Mouse (Mus musculus): Measurements from ENCODE around the gene Mt4. TPM values are rescaled to one million over a fixed set of nuclear protein-coding genes. Genes with fewer than 3 reads are reported as not detected.

Mt4 gene
- not detected in 2 replicates for polyA plus RNA-seq (2016; fragmentation: Nextera tagmentation; extraction: Ambion mirVana)

DNA sequence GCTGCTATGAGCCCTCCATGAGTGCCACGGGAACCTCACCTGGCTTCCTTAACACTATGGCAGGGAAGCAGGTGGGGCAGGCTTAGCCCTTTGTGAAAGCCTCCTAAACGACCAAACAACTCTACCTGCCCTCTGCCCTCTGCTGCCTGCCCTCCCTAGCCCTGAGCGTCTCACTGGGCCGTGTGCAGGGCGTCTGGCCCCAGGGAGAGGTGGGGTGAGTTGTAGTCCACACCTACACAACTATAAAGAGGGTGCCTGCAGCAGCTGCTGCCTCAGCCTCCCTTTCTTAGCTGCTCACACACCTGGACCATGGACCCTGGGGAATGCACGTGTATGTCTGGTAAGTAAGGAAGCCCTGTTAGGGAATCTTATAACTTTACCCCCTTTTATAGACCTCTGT, at the start of gene Mt4:
Mt4 (plus strand) TSS at position 265 of the 400 bp plus-strand sequence.
- 56% methylated on average over 6 of the region's 6 CpGs for WGBS
- no peak within 1 kb of the TSS for H3K9ac ChIP-seq (replicated peaks)
- no peaks in the 10 kb centered on the region for H3K27me3 ChIP-seq
- H3K27ac ChIP-seq (replicated peaks), result no peak within 1 kb of the TSS
- H3K9me3 ChIP-seq, result no peaks in the 10 kb centered on the region
- no peak within 1 kb of the TSS for H3K4me3 ChIP-seq
- ATAC-seq (ENCODE audit: low FRiP score, low read depth), result no peak
- no peak within 1 kb of the TSS for H3K4me2 ChIP-seq (replicated peaks)
- H3K36me3 ChIP-seq, result no peaks in the 10 kb centered on the region
- no peaks in the 10 kb centered on the region for H3K4me1 ChIP-seq

DNA sequence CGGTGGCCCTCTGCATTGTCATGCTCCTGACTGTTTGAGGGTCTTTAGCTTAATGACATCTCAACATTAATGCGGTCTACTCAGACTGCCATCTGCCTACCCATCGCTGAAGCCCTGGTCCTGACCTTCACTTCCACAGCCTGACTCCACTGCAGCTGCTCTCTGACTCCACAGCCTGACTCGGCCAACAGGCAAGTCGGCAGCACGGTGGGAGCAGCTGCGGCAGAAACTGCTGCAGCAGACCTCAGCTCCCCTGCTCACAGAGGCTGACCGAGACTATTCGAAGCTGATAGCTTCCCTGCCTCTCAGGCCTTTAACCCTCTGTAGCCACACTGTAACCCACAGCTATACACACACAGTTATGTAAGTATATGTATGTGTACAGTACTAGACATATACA, 49.0 kb upstream of the Mt4 start:
- 87% methylated on average over 9 of the region's 9 CpGs for WGBS
- ATAC-seq (ENCODE audit: low FRiP score, low read depth), result no peak

DNA sequence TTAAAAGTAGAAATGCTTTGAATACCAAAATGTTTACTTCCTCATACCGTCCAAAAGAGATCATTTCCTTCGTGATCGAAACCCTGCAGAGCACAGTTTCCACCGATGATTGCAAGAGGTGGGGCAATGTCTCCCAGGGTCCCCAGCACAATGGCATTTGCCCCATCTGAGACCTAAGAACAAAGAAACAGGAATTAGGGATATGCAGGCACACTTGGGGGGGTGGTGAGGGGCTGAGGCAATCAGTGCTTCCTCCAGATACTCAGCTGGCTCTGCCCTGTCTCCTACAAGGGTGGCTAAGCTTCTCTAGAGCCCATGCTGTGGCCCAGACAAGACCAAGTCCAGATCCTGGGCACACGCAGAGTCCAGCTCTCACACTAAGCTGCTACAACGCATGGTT, 47.3 kb upstream of the Mt4 start:
- no peaks in the 10 kb centered on the region for H3K27me3 ChIP-seq
- no peak overlapping the region for H3K9ac ChIP-seq (replicated peaks)
- no peaks in the 10 kb centered on the region for H3K4me1 ChIP-seq
- H3K4me3 ChIP-seq, result no peak overlapping the region
- H3K27ac ChIP-seq (replicated peaks), result no peak overlapping the region
- no peak for ATAC-seq (ENCODE audit: low FRiP score, low read depth)
- no peaks in the 10 kb centered on the region for H3K9me3 ChIP-seq
- H3K36me3 ChIP-seq, result peaks cover 29% of the 10 kb centered on the region
- H3K4me2 ChIP-seq (replicated peaks), result no peak overlapping the region
- 57% methylated on average over 6 of the region's 6 CpGs for WGBS

More for the DNA sequence above, 49.0 kb upstream of the Mt4 start:
- Histone ChIP-seq H3K27ac (replicated peaks) (no peak overlapping the region), H3K9ac (replicated peaks) (no peak overlapping the region), H3K4me3 (no peak overlapping the region), H3K4me1 (no peaks in the 10 kb centered on the region), H3K36me3 (peaks cover 29% of the 10 kb centered on the region), H3K4me2 (replicated peaks) (no peak overlapping the region), H3K27me3 (no peaks in the 10 kb centered on the region), H3K9me3 (no peaks in the 10 kb centered on the region)

DNA sequence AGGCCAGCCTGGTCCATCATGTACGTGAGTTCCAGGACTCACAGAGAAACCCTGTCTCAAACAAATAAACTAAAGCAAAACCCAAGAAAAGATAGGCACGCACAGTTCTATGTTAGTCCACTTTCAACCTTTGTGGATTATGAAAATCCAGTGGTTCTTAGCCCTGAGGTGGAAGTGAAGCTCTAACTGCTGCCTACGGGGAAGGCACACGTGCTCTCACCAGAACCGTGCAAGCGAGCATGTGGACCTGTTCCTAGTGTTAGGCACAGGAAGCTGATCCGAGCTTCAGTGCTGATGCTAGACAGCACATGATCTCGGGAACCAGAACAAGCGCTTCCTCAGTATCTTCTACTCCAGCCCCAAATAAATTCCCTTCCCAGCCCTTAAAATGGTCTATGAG, 44.1 kb upstream of the Mt4 start:
- H3K4me2 ChIP-seq (replicated peaks), result no peak overlapping the region
- ATAC-seq (ENCODE audit: low FRiP score, low read depth), result no peak
- WGBS, result 88% methylated on average over 9 of the region's 9 CpGs
- H3K27ac ChIP-seq (replicated peaks), result no peak overlapping the region
- peaks cover 7% of the 10 kb centered on the region; the same call in 1 of the 2 replicates for H3K4me1 ChIP-seq
- no peaks in the 10 kb centered on the region for H3K9me3 ChIP-seq
- no peak overlapping the region for H3K9ac ChIP-seq (replicated peaks)
- no peak overlapping the region for H3K4me3 ChIP-seq
- peaks cover 16% of the 10 kb centered on the region for H3K36me3 ChIP-seq
- H3K27me3 ChIP-seq, result no peaks in the 10 kb centered on the region

DNA sequence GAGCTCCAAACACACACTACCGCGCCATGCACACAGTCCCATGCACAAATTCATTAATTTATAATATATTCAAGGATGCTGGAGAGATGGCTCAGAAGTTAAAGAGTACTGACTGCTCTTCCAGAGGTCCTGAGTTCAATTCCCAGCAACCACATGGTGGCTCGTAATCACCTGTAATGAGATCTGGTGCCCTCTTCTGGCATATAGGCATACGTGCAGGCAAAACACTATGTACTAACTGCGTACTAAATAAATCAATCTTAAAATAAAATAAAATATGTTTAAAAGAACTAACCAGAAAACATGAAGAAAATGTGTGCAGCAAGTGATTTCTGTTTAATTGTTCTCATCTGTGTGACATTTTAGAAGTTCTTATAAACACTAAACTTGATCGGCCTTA, 42.7 kb upstream of the Mt4 start:
- 81% methylated on average over 6 of the region's 6 CpGs for WGBS
- no peak overlapping the region for H3K4me3 ChIP-seq
- no peak for ATAC-seq (ENCODE audit: low FRiP score, low read depth)

DNA sequence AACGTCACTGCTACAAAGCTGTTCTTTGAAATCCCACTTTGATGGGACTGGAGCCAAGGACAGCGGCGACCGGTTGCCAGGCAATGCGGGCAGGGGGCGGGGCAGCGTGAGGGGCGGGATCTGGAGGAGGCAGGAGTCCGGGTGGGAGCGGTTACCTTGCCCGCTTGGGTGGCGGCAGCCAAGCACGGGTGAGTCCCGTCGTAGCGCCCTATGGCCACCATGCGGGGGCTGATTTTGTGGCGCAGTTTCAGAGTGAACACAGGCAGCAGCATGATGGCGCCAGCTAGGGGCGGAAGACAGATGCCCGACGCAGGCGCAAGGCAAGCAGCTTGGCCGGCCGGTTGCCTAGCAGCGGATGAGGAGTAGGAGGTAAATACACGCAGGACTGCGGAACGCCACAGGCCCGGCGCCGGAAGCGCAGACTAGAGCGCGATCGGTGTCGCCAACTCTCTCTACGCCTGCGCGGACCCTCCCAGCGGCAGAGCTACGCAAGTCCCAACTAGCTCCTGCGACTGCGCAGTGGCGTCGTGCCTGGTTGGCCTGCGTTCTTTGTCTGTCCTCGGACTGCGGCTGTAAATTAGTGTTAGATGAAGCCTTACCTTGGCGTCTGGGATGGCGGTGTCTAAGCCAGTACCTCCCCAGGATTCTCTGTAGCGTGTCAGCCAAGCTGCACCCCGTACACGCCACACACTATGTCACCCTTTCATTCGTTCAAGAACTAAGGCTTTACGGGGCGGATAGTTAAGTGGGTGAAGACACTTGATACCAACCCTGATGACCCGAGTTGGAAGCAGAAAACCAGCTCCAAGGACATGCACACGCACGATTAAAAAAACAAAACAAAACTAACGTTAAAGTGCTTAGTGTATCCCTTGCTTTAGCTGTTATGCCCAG, 38.7 kb upstream of the Mt4 start, which contains the start of gene Bbs2:
Bbs2 (minus strand) TSS at position 848 of the 894 bp plus-strand sequence.
- Histone ChIP-seq H3K4me3 (peak within 1 kb of the TSS; percentile 68), H3K4me2 (replicated peaks) (peak within 1 kb of the TSS; percentile 63), H3K9ac (replicated peaks) (peak within 1 kb of the TSS; percentile 73), H3K27me3 (no peaks in the 10 kb centered on the region), H3K9me3 (no peaks in the 10 kb centered on the region), H3K27ac (replicated peaks) (peak within 1 kb of the TSS; percentile 98), H3K4me1 (peaks cover 16% of the 10 kb centered on the region), H3K36me3 (no peaks in the 10 kb centered on the region)
- ATAC-seq (ENCODE audit: low FRiP score, low read depth), result peak; percentile 98
- under 1% methylated on average over 61 of the region's 61 CpGs for WGBS

More for the DNA sequence above, 42.7 kb upstream of the Mt4 start:
- no peaks in the 10 kb centered on the region for H3K9me3 ChIP-seq
- peaks cover 14% of the 10 kb centered on the region for H3K4me1 ChIP-seq
- H3K27ac ChIP-seq (replicated peaks), result no peak overlapping the region
- H3K27me3 ChIP-seq, result no peaks in the 10 kb centered on the region
- H3K36me3 ChIP-seq, result peaks cover 5% of the 10 kb centered on the region
- H3K9ac ChIP-seq (replicated peaks), result no peak overlapping the region
- H3K4me2 ChIP-seq (replicated peaks), result no peak overlapping the region

DNA sequence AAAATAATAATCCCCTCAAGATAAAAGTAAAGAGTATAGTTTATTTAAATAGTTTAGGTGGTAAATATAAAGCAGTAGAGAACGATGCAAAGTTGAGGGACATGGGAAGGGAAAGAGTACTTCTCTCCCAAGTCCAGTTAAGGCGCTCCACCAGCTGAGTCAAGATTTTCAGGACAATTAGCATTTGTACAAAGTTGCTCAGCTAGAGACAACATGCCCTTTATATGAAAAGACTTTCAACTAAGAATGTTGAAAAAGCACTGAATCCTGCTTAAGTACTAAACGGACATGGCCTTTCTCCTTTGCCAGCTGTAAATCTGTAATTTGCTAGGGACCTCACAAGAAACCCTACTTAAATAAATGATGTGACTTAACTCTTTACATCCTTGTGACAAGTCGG, 38.0 kb upstream of the Mt4 start:
- Histone ChIP-seq H3K4me3 (peak overlapping the region; percentile 68), H3K4me2 (replicated peaks) (peak overlapping the region; percentile 63), H3K9me3 (no peaks in the 10 kb centered on the region), H3K36me3 (no peaks in the 10 kb centered on the region), H3K9ac (replicated peaks) (peak overlapping the region; percentile 73), H3K27me3 (no peaks in the 10 kb centered on the region), H3K27ac (replicated peaks) (peak overlapping the region; percentile 98), H3K4me1 (peaks cover 16% of the 10 kb centered on the region)
- WGBS, result 50% methylated on average over 4 of the region's 4 CpGs
- no peak for ATAC-seq (ENCODE audit: low FRiP score, low read depth)

DNA sequence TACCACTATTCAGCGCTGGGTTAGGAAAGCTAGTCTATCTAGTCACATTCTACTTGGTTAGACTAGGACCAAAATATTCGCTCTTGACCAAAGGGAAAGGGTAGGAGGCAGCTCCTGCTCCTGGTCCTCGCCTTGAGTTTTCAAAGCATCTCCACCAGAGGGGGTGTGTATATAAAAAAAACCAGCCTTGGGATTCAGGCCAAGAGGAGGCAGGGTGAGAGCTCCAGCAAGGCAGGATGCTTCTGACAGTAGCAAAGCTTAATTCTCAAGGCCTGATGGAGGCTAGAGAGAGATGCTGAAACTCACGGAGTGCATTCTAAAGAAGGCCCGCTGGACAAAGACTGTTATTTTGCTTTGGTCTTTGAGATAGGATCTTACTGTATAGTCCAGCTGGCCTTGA, 32.9 kb upstream of the Mt4 start:
- Histone ChIP-seq H3K4me1 (peaks cover 2% of the 10 kb centered on the region; the same call in 1 of the 2 replicates), H3K36me3 (no peaks in the 10 kb centered on the region), H3K27ac (replicated peaks) (no peak overlapping the region), H3K9ac (replicated peaks) (no peak overlapping the region), H3K9me3 (no peaks in the 10 kb centered on the region), H3K4me3 (no peak overlapping the region), H3K27me3 (no peaks in the 10 kb centered on the region), H3K4me2 (replicated peaks) (no peak overlapping the region)
- 59% methylated on average over 5 of the region's 5 CpGs for WGBS
- ATAC-seq (ENCODE audit: low FRiP score, low read depth), result no peak

DNA sequence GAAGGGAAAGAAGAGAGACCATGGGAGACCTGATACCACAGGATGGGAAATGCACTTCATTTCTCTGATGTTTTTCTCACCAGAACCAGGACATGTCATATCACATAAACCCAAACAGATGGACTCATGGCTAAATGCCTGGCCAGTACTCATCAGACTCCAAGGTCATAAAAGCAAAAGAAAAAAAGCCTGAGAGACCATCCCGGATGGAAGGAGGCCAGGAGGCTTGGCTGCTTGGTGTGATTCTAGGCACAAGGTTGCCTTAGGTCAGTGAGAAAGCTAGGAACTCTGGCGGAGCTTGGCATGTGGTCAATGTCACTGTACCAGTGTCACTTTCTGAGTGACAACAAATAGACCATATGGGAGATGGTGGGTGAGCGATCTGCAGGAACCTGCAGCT, 29.1 kb upstream of the Mt4 start:
- no peak overlapping the region for H3K9ac ChIP-seq (replicated peaks)
- H3K27me3 ChIP-seq, result no peaks in the 10 kb centered on the region
- no peaks in the 10 kb centered on the region for H3K9me3 ChIP-seq
- no peaks in the 10 kb centered on the region for H3K36me3 ChIP-seq
- no peak overlapping the region for H3K4me3 ChIP-seq
- no peak overlapping the region for H3K4me2 ChIP-seq (replicated peaks)
- WGBS, result 85% methylated on average over 3 of the region's 3 CpGs
- no peaks in the 10 kb centered on the region for H3K4me1 ChIP-seq
- ATAC-seq (ENCODE audit: low FRiP score, low read depth), result no peak
- H3K27ac ChIP-seq (replicated peaks), result no peak overlapping the region

DNA sequence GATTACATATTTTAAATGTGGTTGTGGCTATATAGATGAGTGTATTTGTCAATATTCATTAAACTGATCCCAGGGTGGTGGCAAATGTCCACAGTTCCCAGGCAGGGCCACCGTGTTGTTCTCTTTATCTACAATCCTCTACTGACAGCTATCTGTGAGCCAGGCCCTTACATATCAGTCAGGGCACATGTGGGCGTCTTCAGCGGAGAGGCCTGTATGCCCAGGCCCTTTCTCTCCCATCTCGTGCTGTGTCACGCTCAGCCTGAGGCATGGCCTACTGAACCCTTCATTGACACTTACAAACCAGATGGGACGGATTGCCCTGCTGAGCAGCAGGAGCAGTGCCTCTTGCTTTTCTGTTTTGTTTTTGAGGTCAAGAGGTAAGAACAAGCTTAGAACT, 27.6 kb upstream of the Mt4 start:
- Histone ChIP-seq H3K36me3 (no peaks in the 10 kb centered on the region), H3K27ac (replicated peaks) (no peak overlapping the region), H3K9ac (replicated peaks) (no peak overlapping the region), H3K27me3 (no peaks in the 10 kb centered on the region), H3K9me3 (no peaks in the 10 kb centered on the region), H3K4me1 (no peaks in the 10 kb centered on the region), H3K4me2 (replicated peaks) (no peak overlapping the region), H3K4me3 (no peak overlapping the region)
- WGBS, result 64% methylated on average over 6 of the region's 6 CpGs
- no peak for ATAC-seq (ENCODE audit: low FRiP score, low read depth)

DNA sequence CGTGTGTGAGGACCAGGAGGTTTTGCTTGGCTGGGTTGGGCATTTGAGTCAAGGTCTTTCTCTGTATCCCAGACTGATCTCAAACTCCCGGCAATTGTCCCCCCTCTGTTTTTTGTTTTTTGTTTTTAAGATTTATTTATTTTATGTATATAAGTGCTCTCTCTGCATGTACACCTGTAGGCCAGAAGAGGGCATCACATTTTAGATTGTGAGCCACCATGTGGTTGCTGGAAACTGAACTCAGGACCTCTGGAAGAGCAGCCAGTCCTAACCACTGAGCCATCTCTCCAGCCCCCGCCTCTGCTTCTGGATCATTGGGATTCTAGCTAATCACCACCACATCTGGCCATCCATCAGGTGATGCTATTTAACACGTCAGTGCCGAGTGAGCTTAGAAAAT, 27.2 kb upstream of the Mt4 start:
- Histone ChIP-seq H3K4me2 (replicated peaks) (no peak overlapping the region), H3K4me1 (no peaks in the 10 kb centered on the region), H3K4me3 (no peak overlapping the region), H3K9ac (replicated peaks) (no peak overlapping the region), H3K36me3 (no peaks in the 10 kb centered on the region), H3K27ac (replicated peaks) (no peak overlapping the region), H3K27me3 (no peaks in the 10 kb centered on the region), H3K9me3 (no peaks in the 10 kb centered on the region)
- no peak for ATAC-seq (ENCODE audit: low FRiP score, low read depth)
- 79% methylated on average over 5 of the region's 5 CpGs for WGBS

DNA sequence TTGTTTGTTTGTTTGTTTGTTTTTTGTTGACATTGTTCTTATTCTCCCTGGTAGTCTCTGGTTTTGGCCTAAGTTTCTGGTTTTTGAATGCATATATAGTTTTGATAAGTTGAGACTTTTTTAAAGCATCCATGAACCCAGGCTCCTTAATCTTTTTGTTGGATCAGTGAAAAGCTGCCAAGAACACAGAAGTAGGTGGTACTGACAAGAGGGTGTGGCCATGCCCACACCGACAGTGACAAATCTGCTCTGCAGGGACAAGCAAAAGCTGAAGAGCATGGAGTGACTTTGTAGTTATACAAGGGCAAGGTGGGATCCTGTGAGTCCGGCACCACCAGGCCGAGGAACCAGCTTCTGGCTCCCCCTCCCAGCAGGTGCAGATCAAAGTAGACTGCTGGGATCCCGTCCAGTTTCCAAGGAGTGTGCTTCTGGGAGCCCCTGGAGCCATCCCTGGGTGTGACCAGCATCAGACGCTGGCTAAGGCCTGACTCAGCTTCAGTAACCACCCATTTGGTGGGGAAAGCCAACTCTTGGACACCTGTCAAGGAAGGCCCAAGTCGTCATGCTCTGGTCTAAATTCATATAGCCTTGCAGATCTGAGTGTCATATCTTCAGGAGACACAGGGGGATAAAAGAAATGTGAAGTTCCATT, 26.3 kb upstream of the Mt4 start:
- no peak for ATAC-seq (ENCODE audit: low FRiP score, low read depth)
- Histone ChIP-seq H3K4me1 (no peaks in the 10 kb centered on the region), H3K4me3 (no peak overlapping the region), H3K4me2 (replicated peaks) (no peak overlapping the region), H3K9me3 (no peaks in the 10 kb centered on the region), H3K27me3 (no peaks in the 10 kb centered on the region), H3K36me3 (no peaks in the 10 kb centered on the region), H3K27ac (replicated peaks) (no peak overlapping the region), H3K9ac (replicated peaks) (no peak overlapping the region)
- 73% methylated on average over 6 of the region's 6 CpGs for WGBS
